Mouse (Mus musculus) midbrain, embryonic 15.5 days (tissue): ENCODE measurements at regions not wholly inside any gene's neighbourhood (a gene's known extent, or its start where the extent isn't known, plus 50 kb on each side); places are given as distances from the start of the nearest gene placed in this dataset.
A peak's percentile ranks its signal among the peaks of the same experiment; 100 is the strongest.

Experiments used
- ATAC-seq: fragments of 200-750 bp; cut with Nextera tagmentation; replicated peaks from 2 replicates; pipeline ENCODE4 v1.8.0; 2017; ENCODE audit warnings: moderate TSS enrichment
- H3K27ac ChIP-seq: fragments of 300-500 bp; sonication (generic); 2 replicates; pipeline ENCODE4 v1.5.1; 2015; ENCODE audit warnings: mild to moderate bottlenecking, inconsistent platforms
- H3K27me3 ChIP-seq: fragments of 300-500 bp; sonication (generic); replicated peaks from 2 replicates; pipeline ENCODE4 v1.6.1; 2015; ENCODE audit warnings: inconsistent platforms
- H3K36me3 ChIP-seq: fragments of 300-500 bp; sonication (generic); replicated peaks from 2 replicates; pipeline ENCODE4 v1.6.1; 2015; ENCODE audit warnings: inconsistent platforms
- H3K4me1 ChIP-seq: fragments of 300-500 bp; sonication (generic); 2 replicates; pipeline ENCODE4 v1.6.1; 2015; ENCODE audit warnings: inconsistent platforms
- H3K4me2 ChIP-seq: fragments of 300-500 bp; sonication (generic); 2 replicates; pipeline ENCODE4 v1.6.1; 2015; ENCODE audit warnings: inconsistent platforms, mild to moderate bottlenecking, moderate library complexity
- H3K4me3 ChIP-seq: fragments of 300-500 bp; sonication (generic); 2 replicates; pipeline ENCODE4 v1.5.1; 2015; ENCODE audit warnings: mild to moderate bottlenecking, inconsistent platforms
- H3K9ac ChIP-seq: fragments of 300-500 bp; sonication (generic); 2 replicates; pipeline ENCODE4 v1.6.1; 2015; ENCODE audit warnings: mild to moderate bottlenecking, inconsistent platforms
- H3K9me3 ChIP-seq: fragments of 300-500 bp; sonication (generic); 2 replicates; pipeline ENCODE4 v1.6.1; 2016; ENCODE audit warnings: inconsistent platforms
- WGBS: fragments of 180-500 bp; shearing (Covaris S2); methylation state at CpG from one replicate; pipeline ENCODE4 v1.1.7; 2015; ENCODE audit warnings: mixed read lengths; 5-methylcytosine and 5-hydroxymethylcytosine counted together

- H3K9me3 ChIP-seq: no peaks in the 10 kb centered on the region
- peaks cover 24% of the 10 kb centered on the region for H3K4me1 ChIP-seq
- H3K9ac ChIP-seq: no peak overlapping the region
- H3K27ac ChIP-seq: no peak overlapping the region
- peaks cover 21% of the 10 kb centered on the region for H3K27me3 ChIP-seq
- ATAC-seq: no peak
- H3K4me2 ChIP-seq: peak overlapping the region; percentile 100
- WGBS: 23% methylated on average over 9 of the region's 9 CpGs
- no peaks in the 10 kb centered on the region for H3K36me3 ChIP-seq
- no peak overlapping the region; the same call in 1 of the 2 replicates for H3K4me3 ChIP-seq
These were observed 264.0 kb downstream of the Zfp704 start for GRCm38 (mm10) chr3:9345885-9346284.

GRCm38 (mm10) chr3:9343586-9343985 is 266.3 kb downstream of the Zfp704 start:
- Histone ChIP-seq H3K4me1 (peaks cover 26% of the 10 kb centered on the region), H3K27me3 (peaks cover 21% of the 10 kb centered on the region), H3K4me3 (no peak overlapping the region), H3K27ac (no peak overlapping the region), H3K9me3 (no peaks in the 10 kb centered on the region), H3K36me3 (no peaks in the 10 kb centered on the region), H3K9ac (no peak overlapping the region), H3K4me2 (no peak overlapping the region)
- ATAC-seq: no peak
- 8% methylated on average over 4 of the region's 4 CpGs for WGBS

GRCm38 (mm10) chr3:9342167-9342566 is 267.7 kb downstream of the Zfp704 start:
- Histone ChIP-seq H3K9me3 (no peaks in the 10 kb centered on the region), H3K4me3 (no peak overlapping the region), H3K9ac (no peak overlapping the region), H3K27ac (no peak overlapping the region), H3K4me2 (no peak overlapping the region), H3K4me1 (peaks cover 19% of the 10 kb centered on the region), H3K27me3 (peaks cover 17% of the 10 kb centered on the region), H3K36me3 (no peaks in the 10 kb centered on the region)
- 71% methylated on average over 3 of the region's 3 CpGs for WGBS
- no peak for ATAC-seq

GRCm38 (mm10) chr3:9341657-9342056 is 268.2 kb downstream of the Zfp704 start:
- H3K4me2 ChIP-seq: 0 out of 2 replicates have a peak overlapping the region, but pooled peaks have one; percentile 63
- ATAC-seq: no peak

GRCm38 (mm10) chr3:9341244-9341643 is 268.6 kb downstream of the Zfp704 start:
- H3K27me3 ChIP-seq: peaks cover 17% of the 10 kb centered on the region
- H3K4me2 ChIP-seq: peak overlapping the region; percentile 63
- H3K27ac ChIP-seq: no peak overlapping the region
- H3K9me3 ChIP-seq: no peaks in the 10 kb centered on the region
- WGBS: 24% methylated on average over 4 of the region's 4 CpGs
- peak overlapping the region; percentile 33; the same call in 1 of the 2 replicates for H3K4me3 ChIP-seq
- H3K4me1 ChIP-seq: peaks cover 11% of the 10 kb centered on the region
- peak overlapping the region; percentile 21; the same call in 1 of the 2 replicates for H3K9ac ChIP-seq
- ATAC-seq: 0 out of 2 replicates have a peak, but pooled peaks have one; percentile 38
- H3K36me3 ChIP-seq: no peaks in the 10 kb centered on the region

More at GRCm38 (mm10) chr3:9341657-9342056, 268.2 kb downstream of the Zfp704 start:
- Histone ChIP-seq H3K36me3 (no peaks in the 10 kb centered on the region), H3K9ac (no peak overlapping the region), H3K9me3 (no peaks in the 10 kb centered on the region), H3K4me1 (peaks cover 15% of the 10 kb centered on the region), H3K4me3 (no peak overlapping the region), H3K27ac (no peak overlapping the region), H3K27me3 (peaks cover 17% of the 10 kb centered on the region)
- 44% methylated on average over 5 of the region's 5 CpGs for WGBS

GRCm38 (mm10) chr3:9340788-9341187 is 269.1 kb downstream of the Zfp704 start:
- Histone ChIP-seq H3K4me1 (peaks cover 7% of the 10 kb centered on the region), H3K27me3 (peaks cover 16% of the 10 kb centered on the region), H3K9me3 (no peaks in the 10 kb centered on the region), H3K4me3 (peak overlapping the region; percentile 33), H3K36me3 (no peaks in the 10 kb centered on the region), H3K27ac (0 out of 2 replicates have a peak overlapping the region, but pooled peaks have one; percentile 24), H3K9ac (peak overlapping the region; percentile 21; the same call in 1 of the 2 replicates), H3K4me2 (peak overlapping the region; percentile 63)
- ATAC-seq: peak; percentile 81
- WGBS: under 1% methylated on average over 15 of the region's 15 CpGs

GRCm38 (mm10) chr3:9340344-9340743 is 269.5 kb downstream of the Zfp704 start:
- WGBS: 23% methylated on average over 4 of the region's 4 CpGs
- Histone ChIP-seq H3K4me2 (peak overlapping the region; percentile 63), H3K9me3 (no peaks in the 10 kb centered on the region), H3K27ac (0 out of 2 replicates have a peak overlapping the region, but pooled peaks have one; percentile 24), H3K27me3 (peaks cover 15% of the 10 kb centered on the region), H3K36me3 (no peaks in the 10 kb centered on the region), H3K4me3 (peak overlapping the region; percentile 33), H3K9ac (peak overlapping the region; percentile 21; the same call in 1 of the 2 replicates), H3K4me1 (peaks cover 7% of the 10 kb centered on the region)
- ATAC-seq: peak; percentile 66

- H3K27me3 ChIP-seq: peaks cover 8% of the 10 kb centered on the region
- no peak overlapping the region for H3K27ac ChIP-seq
- 61% methylated on average over 4 of the region's 4 CpGs for whole genome bisulfite sequencing
- ATAC-seq: no peak
- peaks cover 9% of the 10 kb centered on the region for H3K4me1 ChIP-seq
- H3K9me3 ChIP-seq: no peaks in the 10 kb centered on the region
- no peak overlapping the region for H3K4me3 ChIP-seq
- no peaks in the 10 kb centered on the region for H3K36me3 ChIP-seq
- H3K4me2 ChIP-seq: no peak overlapping the region
- H3K9ac ChIP-seq: no peak overlapping the region
These were observed 270.2 kb downstream of the Zfp704 start for GRCm38 (mm10) chr3:9339669-9340068.

GRCm38 (mm10) chr3:9335580-9335979 is 274.3 kb downstream of the Zfp704 start:
- H3K27ac ChIP-seq: no peak overlapping the region
- no peaks in the 10 kb centered on the region for H3K36me3 ChIP-seq
- H3K27me3 ChIP-seq: peaks cover 3% of the 10 kb centered on the region; the same call in 1 of the 2 replicates
- H3K9ac ChIP-seq: no peak overlapping the region
- no peak overlapping the region for H3K4me3 ChIP-seq
- WGBS: 40% methylated on average over 4 of the region's 4 CpGs
- no peak for ATAC-seq
- no peaks in the 10 kb centered on the region for H3K9me3 ChIP-seq
- no peak overlapping the region for H3K4me2 ChIP-seq
- H3K4me1 ChIP-seq: peaks cover 10% of the 10 kb centered on the region
